Mouse (Mus musculus) heart, adult 2 months (tissue): Measurements from ENCODE around the gene Fap.

Experiments used
- CTCF ChIP-seq: fragments of 200-600 bp; IDR thresholded peaks from 2 replicates; pipeline ENCODE4 v1.8.1; 2022; ENCODE audit warnings: antibody characterized with exemption, mild to moderate bottlenecking, moderate library complexity
- EP300 ChIP-seq: fragments of 200-500 bp; IDR thresholded peaks from 2 replicates; pipeline ENCODE4 v1.6.1; 2011; ENCODE audit warnings: low read depth, low read length, control low read depth; ENCODE audit not compliant: insufficient read depth
- POLR2A ChIP-seq: fragments of 200-500 bp; IDR thresholded peaks from 2 replicates; pipeline ENCODE4 v1.6.1; 2011; ENCODE audit warnings: mild to moderate bottlenecking, low read depth, low read length, control low read depth; ENCODE audit not compliant: insufficient read depth

- no peak for TF ChIP-seq EP300
- TF ChIP-seq CTCF = no peak
- 0 out of 2 replicates have a peak, but pooled peaks have one; percentile 27 for TF ChIP-seq POLR2A
These were observed at the start of gene Fap for GRCm38 (mm10) chr2:62573753-62574159.
